Mouse (Mus musculus) C2C12 (cell line): ENCODE measurements around the gene Btf3l4. TPM values are rescaled to one million over a fixed set of nuclear protein-coding genes. Genes with fewer than 3 reads are reported as not detected.

Experiments
- H3K27me3 ChIP-seq: one replicate; pipeline ENCODE4 v1.6.1; 2011; ENCODE audit not compliant: control insufficient read depth, insufficient read depth, insufficient read length
- H3K36me3 ChIP-seq: one replicate; pipeline ENCODE4 v1.6.1; 2011; ENCODE audit not compliant: control insufficient read depth, insufficient read depth
- H3K4me3 ChIP-seq: one replicate; pipeline ENCODE4 v1.5.1; 2011; ENCODE audit warnings: mild to moderate bottlenecking, control low read depth; ENCODE audit not compliant: poor library complexity, insufficient read depth, severe bottlenecking
- H3K79me2 ChIP-seq: one replicate; pipeline ENCODE4 v1.6.1; 2011; ENCODE audit not compliant: control insufficient read depth, insufficient read depth
- H3K79me3 ChIP-seq: one replicate; pipeline ENCODE4 v1.6.1; 2011; ENCODE audit warnings: low read depth, control low read depth
- H3ac ChIP-seq: one replicate; pipeline ENCODE3; 2011; ENCODE audit warnings: low read depth; ENCODE audit not compliant: control insufficient read depth, insufficient read length
- CEBPB ChIP-seq: IDR thresholded peaks from one replicate; pipeline ENCODE4 v1.6.1; 2011; ENCODE audit warnings: low read depth, mild to moderate bottlenecking, control low read depth, moderate library complexity
- CTCF ChIP-seq: IDR thresholded peaks from one replicate; pipeline ENCODE4 v1.5.1; 2011; ENCODE audit not compliant: control insufficient read depth, insufficient read depth, insufficient read length
- FOSL1 ChIP-seq: IDR thresholded peaks from one replicate; pipeline ENCODE4 v1.8.0; 2011; ENCODE audit warnings: mild to moderate bottlenecking, low read length; ENCODE audit not compliant: poor library complexity, insufficient read depth, severe bottlenecking
- MAX ChIP-seq: IDR thresholded peaks from one replicate; pipeline ENCODE4 v1.6.1; 2011; ENCODE audit warnings: mild to moderate bottlenecking, control low read depth
- MYOD1 ChIP-seq: IDR thresholded peaks from one replicate; pipeline ENCODE4 v1.6.1; 2011; ENCODE audit warnings: low read depth; ENCODE audit not compliant: control insufficient read depth, insufficient read length
- MYOG ChIP-seq: IDR thresholded peaks from one replicate; pipeline ENCODE4 v1.6.1; 2011; ENCODE audit not compliant: control insufficient read depth, insufficient read length; ENCODE audit errors: extremely low read depth
- USF1 ChIP-seq: IDR thresholded peaks from one replicate; pipeline ENCODE4 v1.6.1; 2011; ENCODE audit warnings: low read depth, mild to moderate bottlenecking, control low read depth, moderate library complexity
- polyA plus RNA-seq: library from polyadenylated mRNA; unstranded; fragments of >200 nt; fragmentation: generic; extraction: Trizol; gene quantifications from one replicate; pipeline ENCODE4 v1.2.1, GENCODE M21; 2012; ENCODE audit warnings: missing spikeins

Btf3l4 gene
- polyA plus RNA-seq, 1 experiment, result 29.1 TPM

DNA sequence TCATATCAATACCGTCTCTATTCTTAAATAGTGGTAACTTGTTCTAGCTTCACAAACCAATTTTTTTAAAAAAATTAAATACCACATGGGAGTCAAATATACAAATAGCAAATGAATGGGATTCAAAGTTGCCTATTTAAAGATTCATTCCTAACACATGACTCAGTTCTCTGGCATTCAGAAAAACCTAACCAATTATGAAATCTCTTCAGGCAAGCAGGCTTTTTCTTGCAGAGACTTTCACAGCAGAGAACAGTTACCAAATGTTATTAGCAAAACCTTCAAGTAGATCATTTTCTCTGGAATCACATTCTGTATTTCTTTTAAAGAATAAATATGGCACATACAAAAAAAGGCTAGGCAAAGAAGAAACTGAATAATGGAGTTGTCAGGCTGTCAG, 2.7 kb downstream of the Btf3l4 start:
- Histone ChIP-seq H3K79me3 (peaks cover 31% of the 10 kb centered on the region), H3K79me2 (peaks cover 51% of the 10 kb centered on the region), H3ac (no peak overlapping the region), H3K36me3 (peaks cover 32% of the 10 kb centered on the region), H3K4me3 (no peak overlapping the region), H3K27me3 (no peaks in the 10 kb centered on the region)
- TF ChIP-seq CEBPB (peak; percentile 60), FOSL1 (no peak)

DNA sequence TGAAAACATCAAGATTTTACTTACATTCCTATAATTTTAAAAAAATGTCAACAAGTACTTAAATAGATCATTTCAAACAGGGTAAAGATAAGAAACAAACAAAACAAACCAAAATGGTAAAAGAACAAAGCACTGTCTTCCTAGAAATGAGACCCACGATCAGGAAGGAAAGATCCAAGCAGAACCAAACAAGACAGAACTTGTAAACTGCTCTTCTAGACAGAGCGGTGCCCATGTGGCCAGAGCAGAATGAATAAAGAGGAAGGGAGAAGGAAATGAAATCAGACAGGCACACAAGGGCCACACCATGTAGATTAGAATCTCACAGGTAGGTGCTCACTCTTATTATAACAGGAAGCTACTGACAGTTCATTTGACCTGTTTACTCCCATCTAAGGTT, 6.8 kb downstream of the Btf3l4 start:
- H3ac ChIP-seq, result no peak overlapping the region
- H3K79me3 ChIP-seq, result peaks cover 11% of the 10 kb centered on the region
- no peaks in the 10 kb centered on the region for H3K27me3 ChIP-seq
- H3K36me3 ChIP-seq, result peaks cover 70% of the 10 kb centered on the region
- H3K4me3 ChIP-seq, result no peak overlapping the region
- peaks cover 23% of the 10 kb centered on the region for H3K79me2 ChIP-seq
- TF ChIP-seq FOSL1 (no peak), MYOD1 (no peak), MAX (no peak), MYOG (no peak), CTCF (no peak), CEBPB (no peak), USF1 (no peak)

- no peak overlapping the region for H3ac ChIP-seq
- TF ChIP-seq USF1 (no peak), MAX (no peak), FOSL1 (no peak), MYOD1 (no peak), CTCF (no peak), MYOG (no peak), CEBPB (no peak)
- no peak overlapping the region for H3K4me3 ChIP-seq
- peaks cover 18% of the 10 kb centered on the region for H3K79me2 ChIP-seq
- no peaks in the 10 kb centered on the region for H3K27me3 ChIP-seq
- peaks cover 76% of the 10 kb centered on the region for H3K36me3 ChIP-seq
- peaks cover 6% of the 10 kb centered on the region for H3K79me3 ChIP-seq
These were observed 7.3 kb downstream of the Btf3l4 start for GRCm38 (mm10) chr4:108826096-108826495.

DNA sequence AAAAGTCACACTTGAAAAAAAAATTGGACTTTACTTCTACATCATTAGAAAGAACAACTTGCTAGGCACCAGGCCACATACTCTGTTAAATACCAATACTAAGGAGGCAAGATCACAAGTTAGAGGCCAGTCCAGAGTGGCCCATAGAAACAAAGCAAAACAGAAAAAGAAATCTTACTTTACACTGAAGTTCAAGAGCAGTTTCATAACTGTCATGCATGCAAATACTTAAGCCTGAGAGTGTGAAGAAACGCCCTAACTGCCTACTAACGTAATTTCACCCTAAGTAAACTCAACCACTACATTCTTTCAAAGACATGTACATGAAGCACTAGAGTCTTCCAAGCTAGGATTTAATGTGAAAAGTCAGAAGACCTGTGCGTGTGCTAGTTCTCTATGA, 7.7 kb downstream of the Btf3l4 start:
- Histone ChIP-seq H3ac (no peak overlapping the region), H3K27me3 (no peaks in the 10 kb centered on the region), H3K36me3 (peaks cover 80% of the 10 kb centered on the region), H3K79me2 (peaks cover 14% of the 10 kb centered on the region), H3K4me3 (no peak overlapping the region), H3K79me3 (peaks cover 6% of the 10 kb centered on the region)
- TF ChIP-seq MAX (no peak), MYOG (no peak), CTCF (no peak), USF1 (no peak), CEBPB (no peak)

GRCm38 (mm10) chr4:108811550-108811949, 21.9 kb downstream of the Btf3l4 start:
- TF ChIP-seq MAX, result no peak
- no peak for TF ChIP-seq CEBPB
- TF ChIP-seq MYOD1, result no peak
- no peak for TF ChIP-seq USF1
- no peak overlapping the region for H3ac ChIP-seq
- H3K79me3 ChIP-seq, result no peaks in the 10 kb centered on the region
- no peaks in the 10 kb centered on the region for H3K36me3 ChIP-seq
- no peak overlapping the region for H3K4me3 ChIP-seq
- no peaks in the 10 kb centered on the region for H3K27me3 ChIP-seq
- H3K79me2 ChIP-seq, result no peaks in the 10 kb centered on the region

GRCm38 (mm10) chr4:108811142-108811541, 22.3 kb downstream of the Btf3l4 start:
- TF ChIP-seq MYOG (no peak), USF1 (no peak), CEBPB (no peak)
- H3K27me3 ChIP-seq, result no peaks in the 10 kb centered on the region
- no peaks in the 10 kb centered on the region for H3K79me2 ChIP-seq
- no peaks in the 10 kb centered on the region for H3K79me3 ChIP-seq
- H3K4me3 ChIP-seq, result no peak overlapping the region
- no peaks in the 10 kb centered on the region for H3K36me3 ChIP-seq
- no peak overlapping the region for H3ac ChIP-seq
